Mouse (Mus musculus) heart, adult 10 weeks (tissue): ENCODE results near the gene Nr1h4. TPM values are rescaled to one million over a fixed set of nuclear protein-coding genes. Genes with fewer than 3 reads are reported as not detected.

Experiments used
- polyA plus RNA-seq: library from polyadenylated mRNA; stranded (reverse); fragments of 350-450 nt; fragmentation: Illumina TruSeq; extraction: RNeasy Lipid Tissue Mini Kit (QIAGEN cat#74804); gene quantifications from one replicate; pipeline ENCODE4 v1.2.3, GENCODE M21; 2014; ENCODE audit warnings: low read depth, low replicate concordance

Nr1h4 gene
- polyA plus RNA-seq = 0.65 TPM

GRCm38 (mm10) chr10:89532929-89533727 lies at the start of gene Nr1h4:
TSS of gene Nr1h4 (minus strand) at chr10:89533585.

GRCm38 (mm10) chr10:89443623-89444151 lies 89.7 kb downstream of the Nr1h4 start, which contains the start of gene Gas2l3:
TSS of gene Gas2l3 (minus strand) at chr10:89443967.

Other genes starting within 250 kb of the Nr1h4 start
- 6.8 TPM for gene Ano4, start 188.8 kb downstream of the Nr1h4 start, polyA plus RNA-seq
- gene Gas2l3, start 89.6 kb downstream of the Nr1h4 start, polyA plus RNA-seq = 0.42 TPM
- not detected for gene Slc17a8, start 87.7 kb upstream of the Nr1h4 start, polyA plus RNA-seq
- 13.3 TPM for gene Scyl2, start 152.7 kb upstream of the Nr1h4 start, polyA plus RNA-seq
- 15.8 TPM for gene Actr6, start 198.7 kb upstream of the Nr1h4 start, polyA plus RNA-seq
- gene Uhrf1bp1l, start 211.4 kb upstream of the Nr1h4 start, polyA plus RNA-seq = 17.8 TPM